Mouse (Mus musculus) cerebellum, adult 2 months (tissue): Measurements from ENCODE around the gene Tead3.

Experiments
- CTCF ChIP-seq: fragments of 200-500 bp; IDR thresholded peaks from 2 replicates; pipeline ENCODE4 v1.5.1; 2011; ENCODE audit warnings: low read depth, mild to moderate bottlenecking, control low read depth, low read length, moderate library complexity, borderline replicate concordance; ENCODE audit not compliant: insufficient read depth
- POLR2A ChIP-seq: fragments of 200-500 bp; IDR thresholded peaks from 2 replicates; pipeline ENCODE4 v1.6.1; 2011; ENCODE audit warnings: low read length, control low read depth, borderline replicate concordance; ENCODE audit not compliant: insufficient read depth

DNA sequence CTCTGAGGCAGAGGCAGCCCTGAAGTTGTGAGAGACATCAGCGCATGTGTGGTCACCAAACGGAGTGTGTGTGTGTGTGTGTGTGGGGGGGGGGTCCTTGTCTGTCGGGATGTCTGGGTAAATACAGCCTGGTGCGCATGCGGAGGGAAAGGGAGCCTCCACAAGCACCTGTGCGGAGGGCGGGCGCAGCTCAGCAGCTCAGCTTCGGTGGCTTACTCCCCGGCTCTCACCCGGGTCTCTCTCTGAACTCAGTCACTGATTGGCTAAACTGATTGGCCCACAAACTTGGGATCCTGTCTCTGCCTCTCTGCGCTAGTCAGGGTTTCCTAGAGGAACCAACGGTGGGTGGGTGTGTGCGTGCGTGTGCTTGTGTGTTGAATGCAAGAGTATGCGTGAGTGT is 23.9 kb upstream of the Tead3 start:
- TF ChIP-seq CTCF: no peak
- no peak for TF ChIP-seq POLR2A
